Mouse (Mus musculus) liver, adult 2 months (tissue): ENCODE measurements around the gene Rnf183. TPM values are rescaled to one million over a fixed set of nuclear protein-coding genes. Genes with fewer than 3 reads are reported as not detected.

Source experiments
- DNase-seq: peaks from one replicate; pipeline ENCODE4 v3.0.0-alpha.2; 2011; ENCODE audit warnings: low read depth, low spot score; ENCODE audit errors: extremely low read depth
- H3K27ac ChIP-seq: fragments of 200-500 bp; replicated peaks from 2 replicates; pipeline ENCODE4 v1.5.1; 2012; ENCODE audit warnings: low read depth, mild to moderate bottlenecking, control low read depth, inconsistent platforms, low read length; ENCODE audit not compliant: insufficient read depth
- H3K27me3 ChIP-seq: fragments of 200-500 bp; 2 replicates; pipeline ENCODE4 v1.6.1; 2012; ENCODE audit warnings: mild to moderate bottlenecking, moderate library complexity, low read length, inconsistent platforms; ENCODE audit not compliant: control insufficient read depth, insufficient read depth
- H3K36me3 ChIP-seq: fragments of 200-500 bp; 2 replicates; pipeline ENCODE4 v1.6.1; 2012; ENCODE audit warnings: low read length, inconsistent platforms; ENCODE audit not compliant: control insufficient read depth, insufficient read depth
- H3K4me1 ChIP-seq: fragments of 200-500 bp; 2 replicates; pipeline ENCODE4 v1.6.1; 2011; ENCODE audit warnings: low read length; ENCODE audit not compliant: control insufficient read depth, insufficient read depth
- H3K4me3 ChIP-seq: fragments of 200-500 bp; 2 replicates; pipeline ENCODE4 v1.5.1; 2011; ENCODE audit warnings: low read depth, mild to moderate bottlenecking, control low read depth, low read length, moderate library complexity; ENCODE audit not compliant: insufficient read depth
- H3K79me2 ChIP-seq: fragments of 200-500 bp; 2 replicates; pipeline ENCODE4 v1.6.1; 2012; ENCODE audit warnings: inconsistent platforms, mild to moderate bottlenecking, low read length, moderate library complexity; ENCODE audit not compliant: control insufficient read depth, insufficient read depth
- H3K9ac ChIP-seq: fragments of 200-500 bp; 2 replicates; pipeline ENCODE4 v1.6.1; 2012; ENCODE audit warnings: low read depth, mild to moderate bottlenecking, control low read depth, inconsistent platforms, low read length
- CTCF ChIP-seq: fragments of 200-500 bp; IDR thresholded peaks from 2 replicates; pipeline ENCODE4 v1.5.1; 2011; ENCODE audit warnings: low read depth, low read length, control low read depth
- POLR2A ChIP-seq: fragments of 200-500 bp; IDR thresholded peaks from 2 replicates; pipeline ENCODE4 v1.6.1; 2011; ENCODE audit warnings: low read length, control low read depth; ENCODE audit not compliant: insufficient read depth; ENCODE audit errors: extremely low read depth
- WGBS: fragments of 180-500 bp; shearing (Covaris S2); methylation state at CpG from one replicate; pipeline ENCODE4 v1.1.7; 2018; 5-methylcytosine and 5-hydroxymethylcytosine counted together
- polyA plus RNA-seq: library from polyadenylated mRNA; depleted of rRNA; stranded (reverse); fragments of >200 nt; gene quantifications from 2 replicates; pipeline ENCODE4 v1.2.3, GENCODE M21; 2012
- total RNA-seq: library from RNA; depleted of rRNA; stranded (reverse); fragments of >200 nt; gene quantifications from 2 replicates; pipeline ENCODE4 v1.2.3, GENCODE M21; 2014

The Rnf183 gene
- total and polyA plus RNA-seq, 2 experiments, result not detected

DNA sequence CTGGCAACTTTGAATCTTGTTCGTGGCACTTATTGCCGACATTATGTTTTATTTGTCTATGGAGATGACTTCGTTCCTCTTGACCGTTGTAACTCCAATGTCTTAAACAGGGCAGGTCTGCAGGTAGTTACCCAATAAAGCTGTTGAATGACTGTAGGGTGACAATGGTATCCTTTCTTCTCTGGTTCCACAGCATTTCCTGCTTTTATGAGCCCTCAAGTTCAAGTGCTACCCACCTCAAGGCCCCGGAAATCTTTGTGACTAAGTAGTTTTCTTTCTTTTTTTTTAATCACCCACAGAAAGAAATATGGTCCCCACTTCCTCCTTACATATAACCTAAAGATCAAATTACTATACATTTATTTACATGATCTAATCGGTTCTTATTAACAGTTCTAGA, 40.7 kb upstream of the Rnf183 start:
- DNase-seq, result no peak
- 88% methylated on average over 6 of the region's 6 CpGs for WGBS
- H3K4me1 ChIP-seq, result peaks cover 2% of the 10 kb centered on the region; the same call in 1 of the 2 replicates
- H3K27ac ChIP-seq, result no peak overlapping the region
- no peak for TF ChIP-seq POLR2A
- no peak for TF ChIP-seq CTCF
- no peaks in the 10 kb centered on the region for H3K79me2 ChIP-seq
- no peak overlapping the region for H3K4me3 ChIP-seq
- no peaks in the 10 kb centered on the region for H3K36me3 ChIP-seq
- no peaks in the 10 kb centered on the region for H3K27me3 ChIP-seq
- H3K9ac ChIP-seq, result no peak overlapping the region

DNA sequence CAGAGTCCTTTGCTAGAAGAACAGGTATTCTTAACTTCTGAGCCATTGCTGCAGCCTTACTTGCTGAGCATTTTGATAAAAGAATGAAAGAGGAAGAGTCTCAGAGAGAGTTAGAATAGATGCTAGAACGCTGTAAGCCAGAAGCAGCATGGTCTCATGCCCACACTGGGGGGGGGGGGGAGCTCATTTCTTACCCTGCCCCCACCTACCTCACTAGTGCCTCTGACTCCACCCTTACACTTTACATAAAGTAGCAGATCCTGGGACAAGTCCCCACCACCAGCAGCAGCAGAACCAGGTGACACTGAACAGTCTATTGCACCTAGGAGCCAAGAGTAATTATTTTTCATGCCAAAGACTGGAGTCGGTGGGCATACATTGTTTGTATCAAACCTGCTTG, 40.1 kb upstream of the Rnf183 start:
- H3K9ac ChIP-seq, result no peak overlapping the region
- H3K4me1 ChIP-seq, result peaks cover 4% of the 10 kb centered on the region; the same call in 1 of the 2 replicates
- no peaks in the 10 kb centered on the region for H3K27me3 ChIP-seq
- no peak for DNase-seq
- H3K27ac ChIP-seq, result no peak overlapping the region
- TF ChIP-seq CTCF, result no peak
- TF ChIP-seq POLR2A, result no peak
- WGBS, result 86% methylated on average over 2 of the region's 2 CpGs
- no peaks in the 10 kb centered on the region for H3K36me3 ChIP-seq
- H3K79me2 ChIP-seq, result no peaks in the 10 kb centered on the region
- H3K4me3 ChIP-seq, result no peak overlapping the region

DNA sequence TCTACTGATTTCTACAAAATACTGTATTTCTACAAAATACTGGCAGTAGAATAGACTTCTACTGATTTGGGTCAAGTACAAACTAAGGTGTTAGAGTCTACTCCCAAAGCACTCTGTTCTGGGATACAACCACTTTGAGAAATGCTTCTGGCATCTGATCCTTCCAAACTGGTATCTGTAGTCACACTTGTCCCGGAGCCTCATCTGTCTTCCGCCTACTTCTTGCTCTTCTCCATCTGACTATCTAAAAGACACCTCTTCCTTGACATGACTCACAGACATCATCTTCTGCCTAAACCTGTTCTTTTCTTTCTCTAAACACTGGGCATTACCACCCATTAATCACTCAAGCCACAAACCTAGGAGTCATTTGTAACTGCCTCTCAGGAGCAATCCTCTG, 37.0 kb upstream of the Rnf183 start:
- Histone ChIP-seq H3K4me3 (no peak overlapping the region), H3K4me1 (peaks cover 2% of the 10 kb centered on the region; the same call in 1 of the 2 replicates), H3K79me2 (no peaks in the 10 kb centered on the region), H3K9ac (no peak overlapping the region), H3K36me3 (no peaks in the 10 kb centered on the region), H3K27me3 (no peaks in the 10 kb centered on the region), H3K27ac (no peak overlapping the region)
- TF ChIP-seq POLR2A (no peak), CTCF (no peak)
- DNase-seq, result no peak
- WGBS, result 97% methylated on average over 2 of the region's 2 CpGs

DNA sequence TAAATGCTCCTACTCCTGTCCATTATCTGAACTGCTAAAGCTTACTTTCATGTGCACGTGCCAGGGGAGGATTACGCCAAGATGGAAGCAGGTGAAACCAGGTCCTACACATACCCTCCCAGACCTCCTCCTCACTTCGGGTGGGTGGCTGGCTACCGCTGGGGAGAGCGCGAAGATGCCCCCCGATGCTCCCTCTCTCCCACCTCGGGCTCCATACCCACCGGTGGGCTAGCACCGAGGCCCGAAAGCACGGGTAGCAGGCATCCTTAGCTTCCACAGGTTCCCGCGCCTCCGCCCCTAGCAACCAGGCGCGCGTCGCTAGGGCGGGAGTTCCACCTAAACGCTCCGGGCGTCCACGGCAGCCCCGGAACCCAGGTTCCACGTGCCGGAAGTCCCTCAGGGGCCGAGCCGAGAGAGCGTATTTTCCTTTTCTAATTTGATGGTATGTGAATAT, 35.6 kb upstream of the Rnf183 start, which contains the start of gene Wdr31:
Wdr31 (minus strand) TSS at position 299 of the 454 bp plus-strand sequence.
- TF ChIP-seq POLR2A (no peak), CTCF (no peak)
- peak; percentile 48 for DNase-seq
- Histone ChIP-seq H3K27me3 (no peaks in the 10 kb centered on the region), H3K4me3 (peak within 1 kb of the TSS; percentile 84), H3K4me1 (peaks cover 2% of the 10 kb centered on the region; the same call in 1 of the 2 replicates), H3K36me3 (no peaks in the 10 kb centered on the region), H3K79me2 (no peaks in the 10 kb centered on the region), H3K27ac (no peak within 1 kb of the TSS), H3K9ac (peak within 1 kb of the TSS; percentile 69)
- 1% methylated on average over 30 of the region's 30 CpGs for WGBS

DNA sequence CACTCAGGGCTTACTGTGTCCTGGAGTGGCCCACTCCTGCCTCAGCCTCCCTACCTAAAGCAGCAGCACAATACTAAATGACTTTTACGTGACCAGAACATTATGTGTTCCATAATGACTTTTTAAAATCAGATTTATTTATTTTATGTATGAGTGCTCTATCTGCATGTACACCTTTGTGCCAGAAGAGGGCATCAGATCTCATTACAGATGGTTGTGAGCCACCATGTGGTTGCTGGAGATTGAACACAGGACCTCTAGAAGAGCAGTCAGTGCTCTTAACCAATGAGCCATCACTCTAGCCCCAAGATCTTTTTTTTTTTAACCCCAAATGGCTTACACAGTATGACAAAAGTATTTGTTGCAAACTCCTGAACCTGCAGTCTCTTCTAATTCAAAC, 33.1 kb upstream of the Rnf183 start:
- no peaks in the 10 kb centered on the region for H3K79me2 ChIP-seq
- no peak overlapping the region for H3K27ac ChIP-seq
- DNase-seq, result no peak
- peaks cover 2% of the 10 kb centered on the region; the same call in 1 of the 2 replicates for H3K4me1 ChIP-seq
- 100% methylated on average over 1 of the region's 1 CpGs for WGBS
- TF ChIP-seq POLR2A, result no peak
- TF ChIP-seq CTCF, result no peak
- H3K4me3 ChIP-seq, result no peak overlapping the region
- H3K36me3 ChIP-seq, result no peaks in the 10 kb centered on the region
- H3K9ac ChIP-seq, result no peak overlapping the region
- H3K27me3 ChIP-seq, result no peaks in the 10 kb centered on the region

DNA sequence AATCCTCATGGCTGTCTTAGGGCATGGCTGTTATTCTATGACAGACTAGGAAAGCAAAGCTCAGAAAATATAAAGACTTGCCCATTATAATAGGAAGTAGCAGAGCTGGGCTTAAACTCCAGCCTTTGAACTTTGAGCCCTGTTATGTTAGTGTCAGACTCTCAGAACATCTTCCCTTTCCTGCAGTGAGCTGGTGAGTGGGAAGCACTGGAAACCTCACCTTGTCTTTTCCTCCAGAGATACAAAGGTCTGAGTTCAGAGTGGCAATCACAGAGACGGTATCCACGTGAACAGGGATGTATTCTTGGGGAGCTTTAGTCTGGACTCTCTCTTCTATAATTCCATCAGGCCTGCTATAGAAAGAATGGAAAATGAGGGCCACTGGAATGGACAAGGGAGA, 28.1 kb upstream of the Rnf183 start:
- no peak for DNase-seq
- 89% methylated on average over 2 of the region's 2 CpGs for WGBS
- H3K9ac ChIP-seq, result no peak overlapping the region
- no peaks in the 10 kb centered on the region for H3K4me1 ChIP-seq
- H3K27me3 ChIP-seq, result no peaks in the 10 kb centered on the region
- no peak overlapping the region for H3K27ac ChIP-seq
- no peaks in the 10 kb centered on the region for H3K36me3 ChIP-seq
- TF ChIP-seq POLR2A, result no peak
- no peak for TF ChIP-seq CTCF
- H3K4me3 ChIP-seq, result no peak overlapping the region
- no peaks in the 10 kb centered on the region for H3K79me2 ChIP-seq
